Mouse (Mus musculus): Measurements from ENCODE around the gene Exoc8.

Gene Exoc8

DNA sequence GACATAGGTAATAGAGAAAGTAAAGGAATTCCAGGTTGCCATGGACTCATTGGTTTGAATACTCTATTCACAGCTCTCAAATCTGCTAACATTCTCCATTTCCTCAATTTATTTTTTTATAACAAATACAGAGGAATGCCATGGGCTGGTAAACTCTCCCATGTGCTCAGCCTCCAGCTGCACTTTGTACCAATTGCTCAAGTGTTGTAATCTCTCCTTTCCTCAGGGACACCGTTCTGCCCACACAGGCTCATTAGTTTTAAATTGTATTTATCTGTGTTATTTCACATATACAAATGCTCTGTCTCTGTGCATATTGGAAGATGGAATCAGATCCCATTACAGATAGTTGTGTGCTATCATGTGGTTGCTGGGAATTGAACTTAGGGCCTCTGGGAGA, 44.0 kb downstream of the Exoc8 start:
- DNase-seq (ENCODE audit: low spot score in 2 of 2) = no peak

DNA sequence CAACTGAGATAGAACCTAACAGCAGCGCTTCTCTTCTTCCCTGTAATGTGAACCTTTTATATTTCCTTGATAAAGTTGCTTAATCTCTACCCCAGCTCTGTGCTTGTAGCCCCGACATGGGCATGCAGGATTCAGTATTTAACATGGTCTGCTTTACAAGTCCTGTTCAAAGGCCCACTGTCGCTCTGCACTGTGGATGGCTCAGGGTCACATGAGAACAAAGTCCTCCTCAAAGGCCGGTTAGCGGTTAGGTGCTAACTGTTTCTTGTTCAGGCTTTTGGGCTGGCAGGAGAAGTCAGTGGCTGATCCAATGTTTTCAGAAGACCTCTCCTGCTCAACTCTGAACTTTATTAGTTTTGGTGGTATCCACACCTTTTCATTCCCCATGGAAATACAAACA, 51.9 kb downstream of the Exoc8 start:
- DNase-seq (ENCODE audit: low spot score in 2 of 2) = no peak

DNA sequence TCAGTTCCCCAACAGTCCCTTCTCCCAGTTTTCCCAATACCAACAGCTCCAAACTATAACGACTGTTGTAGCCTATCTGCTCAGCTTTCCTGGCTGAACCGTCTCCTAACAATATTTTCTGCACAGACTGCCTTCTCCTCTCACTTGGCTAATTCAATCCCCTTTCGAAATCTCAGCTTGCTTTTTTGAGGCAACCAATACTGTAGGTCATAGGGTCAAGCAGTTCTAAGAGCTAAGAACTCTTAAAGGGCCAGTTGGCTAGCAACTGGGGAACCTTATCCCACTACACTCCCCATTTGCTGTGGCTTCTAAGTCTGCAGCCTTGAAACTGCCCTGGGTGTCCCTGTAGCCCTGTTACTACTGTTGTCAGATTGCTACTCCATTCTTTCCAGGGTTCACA, 52.4 kb downstream of the Exoc8 start:
- no peak for DNase-seq (ENCODE audit: low spot score in 2 of 2)

All from heart, adult 9 months (tissue).